Mouse (Mus musculus) cerebellum, adult 9-11 months (tissue): ENCODE data around the gene Sipa1l3.

Source experiments
- DNase-seq: peaks from one replicate; pipeline ENCODE4 v3.0.0; 2022

Gene Sipa1l3

GRCm38 (mm10) chr7:29475005-29475404 lies 43.4 kb downstream of the Sipa1l3 start:
- DNase-seq: no peak

GRCm38 (mm10) chr7:29471309-29471708 lies 47.1 kb downstream of the Sipa1l3 start:
- DNase-seq: no peak

GRCm38 (mm10) chr7:29469602-29470344 lies 48.7 kb downstream of the Sipa1l3 start:
- no peak for DNase-seq

- no peak for DNase-seq
These were observed 49.8 kb downstream of the Sipa1l3 start for GRCm38 (mm10) chr7:29468593-29468992.

- DNase-seq: no peak
These were observed 51.9 kb downstream of the Sipa1l3 start for GRCm38 (mm10) chr7:29466585-29466984.

- no peak for DNase-seq
These were observed 52.7 kb downstream of the Sipa1l3 start for GRCm38 (mm10) chr7:29465736-29466135.

- no peak for DNase-seq
These were observed 55.6 kb downstream of the Sipa1l3 start for GRCm38 (mm10) chr7:29462820-29463219.

- no peak for DNase-seq
These were observed 56.3 kb downstream of the Sipa1l3 start for GRCm38 (mm10) chr7:29462178-29462577.

- no peak for DNase-seq
These were observed 56.9 kb downstream of the Sipa1l3 start for GRCm38 (mm10) chr7:29461557-29461956.

- peak; percentile 77 for DNase-seq
These were observed 59.3 kb downstream of the Sipa1l3 start for GRCm38 (mm10) chr7:29458889-29459740.

GRCm38 (mm10) chr7:29457772-29458171 lies 60.7 kb downstream of the Sipa1l3 start:
- DNase-seq: no peak

GRCm38 (mm10) chr7:29456716-29457115 lies 61.7 kb downstream of the Sipa1l3 start:
- DNase-seq: no peak

- no peak for DNase-seq
These were observed 62.9 kb downstream of the Sipa1l3 start for GRCm38 (mm10) chr7:29455591-29455990.

- DNase-seq: no peak
These were observed 63.5 kb downstream of the Sipa1l3 start for GRCm38 (mm10) chr7:29454965-29455364.

- peak; percentile 71 for DNase-seq
These were observed 65.3 kb downstream of the Sipa1l3 start for GRCm38 (mm10) chr7:29452991-29453741.

- no peak for DNase-seq
These were observed 66.1 kb downstream of the Sipa1l3 start for GRCm38 (mm10) chr7:29452381-29452780.

GRCm38 (mm10) chr7:29450175-29450574 lies 68.3 kb downstream of the Sipa1l3 start:
- no peak for DNase-seq

- DNase-seq: no peak
These were observed 69.6 kb downstream of the Sipa1l3 start for GRCm38 (mm10) chr7:29448830-29449229.

- no peak for DNase-seq
These were observed 71.2 kb downstream of the Sipa1l3 start for GRCm38 (mm10) chr7:29447147-29447829.

- DNase-seq: no peak
These were observed 72.3 kb downstream of the Sipa1l3 start for GRCm38 (mm10) chr7:29446156-29446555.

GRCm38 (mm10) chr7:29444527-29444926 lies 73.9 kb downstream of the Sipa1l3 start:
- DNase-seq: no peak

GRCm38 (mm10) chr7:29444070-29444469 lies 74.4 kb downstream of the Sipa1l3 start:
- DNase-seq: no peak

- DNase-seq: no peak
These were observed 76.6 kb downstream of the Sipa1l3 start for GRCm38 (mm10) chr7:29441793-29442192.
